Mouse (Mus musculus): ENCODE results near the gene Efcab7. TPM values are rescaled to one million over a fixed set of nuclear protein-coding genes. Genes with fewer than 3 reads are reported as not detected.

Gene Efcab7
- polyA plus RNA-seq, 1 experiment = 12.1 TPM

GRCm38 (mm10) chr4:99936278-99936677 lies 107.3 kb downstream of the Efcab7 start:
- TF ChIP-seq CTCF (IDR thresholded peaks at IDR 0.05; ENCODE audit: low read depth, low read length) (no peak), EP300 (IDR thresholded peaks at IDR 0.05; ENCODE audit: insufficient read depth, low read depth, low read length) (no peak), POLR2A (IDR thresholded peaks at IDR 0.05; ENCODE audit: insufficient read depth, low read length) (no peak)
- Histone ChIP-seq H3K4me3 (ENCODE audit: low read depth, low read length) (no peak overlapping the region), H3K36me3 (ENCODE audit: control insufficient read depth, insufficient read depth, low read length, poor library complexity, severe bottlenecking) (no peaks in the 10 kb centered on the region), H3K9ac (ENCODE audit: low read depth, poor library complexity, severe bottlenecking) (no peak overlapping the region), H3K27ac (ENCODE audit: insufficient read depth, low read length) (no peak overlapping the region), H3K27me3 (ENCODE audit: control insufficient read depth, insufficient read depth, low read length, poor library complexity, severe bottlenecking) (no peaks in the 10 kb centered on the region), H3K4me1 (ENCODE audit: control insufficient read depth, insufficient read depth, low read length) (peaks cover under 1% of the 10 kb centered on the region), H3K9me3 (replicated peaks; ENCODE audit: control insufficient read depth, insufficient read depth, low read length, poor library complexity, severe bottlenecking) (no peaks in the 10 kb centered on the region)

DNA sequence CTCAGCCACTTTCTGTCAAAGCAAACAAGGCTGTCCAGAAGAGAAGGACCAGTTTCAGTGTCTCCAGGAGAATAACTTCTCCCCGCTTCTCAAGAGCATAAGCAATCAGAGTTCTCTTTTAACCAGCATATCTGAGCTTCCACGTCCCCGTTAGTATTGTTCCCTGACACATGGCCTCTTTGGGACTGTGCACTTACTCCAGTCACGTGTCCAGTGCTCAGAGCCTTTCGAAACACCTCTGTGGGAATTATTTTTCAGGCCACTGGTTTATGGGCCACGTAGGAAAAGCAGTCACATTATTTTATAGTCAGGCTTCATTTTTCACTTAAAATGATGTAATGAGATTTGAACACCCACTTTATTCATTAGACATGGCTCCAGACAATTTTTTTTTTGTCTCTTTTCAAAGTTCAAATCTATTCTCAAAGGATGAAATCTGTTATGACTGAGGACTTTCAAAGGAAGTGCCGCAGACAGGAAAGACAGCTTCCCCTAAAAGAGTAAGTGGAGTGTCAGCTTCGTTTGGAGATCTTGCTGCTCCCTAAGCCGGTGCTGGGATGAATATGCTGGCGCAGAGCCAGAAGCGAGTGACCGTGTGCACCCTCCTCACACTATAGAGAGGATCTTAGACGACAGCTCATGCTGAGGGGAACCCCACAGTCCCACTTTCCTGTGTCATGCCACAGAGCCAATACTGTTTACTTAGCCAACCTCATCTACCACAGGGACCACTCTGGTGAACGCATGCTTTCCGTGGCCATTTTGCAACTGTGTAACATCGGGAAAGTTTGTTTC lies 110.9 kb downstream of the Efcab7 start:
- Histone ChIP-seq H3K36me3 (ENCODE audit: control insufficient read depth, insufficient read depth, low read length, poor library complexity, severe bottlenecking) (no peaks in the 10 kb centered on the region), H3K4me1 (ENCODE audit: control insufficient read depth, insufficient read depth, low read length) (no peaks in the 10 kb centered on the region), H3K27me3 (ENCODE audit: control insufficient read depth, insufficient read depth, low read length, poor library complexity, severe bottlenecking) (no peaks in the 10 kb centered on the region), H3K27ac (ENCODE audit: insufficient read depth, low read length) (no peak overlapping the region), H3K9me3 (replicated peaks; ENCODE audit: control insufficient read depth, insufficient read depth, low read length, poor library complexity, severe bottlenecking) (no peaks in the 10 kb centered on the region), H3K4me3 (ENCODE audit: low read depth, low read length) (no peak overlapping the region), H3K9ac (ENCODE audit: low read depth, poor library complexity, severe bottlenecking) (no peak overlapping the region)
- TF ChIP-seq CTCF (IDR thresholded peaks at IDR 0.05; ENCODE audit: low read depth, low read length) (no peak), POLR2A (IDR thresholded peaks at IDR 0.05; ENCODE audit: insufficient read depth, low read length) (no peak), EP300 (IDR thresholded peaks at IDR 0.05; ENCODE audit: insufficient read depth, low read depth, low read length) (no peak)

DNA sequence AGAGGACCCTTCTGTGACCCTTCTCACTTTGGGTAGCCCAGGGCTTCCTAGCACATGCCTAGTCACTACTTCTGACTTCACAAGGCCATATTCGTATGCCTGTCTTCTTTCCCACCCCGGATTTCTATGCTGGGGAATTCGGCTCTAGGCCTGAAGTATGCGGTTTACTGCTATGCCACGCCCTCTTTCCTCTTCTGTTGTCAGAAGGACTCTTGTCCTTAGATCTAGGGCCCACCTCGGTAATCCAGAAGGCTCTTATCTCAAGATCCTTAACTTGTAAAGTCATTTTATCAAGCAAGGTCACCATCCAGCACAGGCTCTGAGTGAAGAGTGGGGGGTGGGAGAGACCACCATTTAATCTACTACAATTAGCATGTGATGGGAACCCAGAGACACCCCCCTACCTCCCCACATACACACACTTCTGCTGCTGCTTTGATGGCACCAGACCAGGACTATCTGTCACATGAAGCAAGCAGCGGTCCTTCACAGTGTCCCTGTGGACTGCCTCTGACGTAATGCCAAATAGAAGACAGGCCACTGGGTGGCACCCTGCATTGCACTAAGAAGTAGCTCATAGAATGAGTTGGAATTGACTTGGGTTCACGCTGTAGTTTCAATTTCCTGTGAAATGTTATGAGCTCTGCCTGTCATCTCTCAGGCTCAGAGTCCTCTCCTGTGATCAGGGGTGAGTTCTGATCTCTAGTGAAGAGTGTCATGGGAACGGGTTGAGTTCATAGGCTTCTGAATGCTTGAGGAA lies 112.8 kb downstream of the Efcab7 start:
- no peaks in the 10 kb centered on the region for H3K27me3 ChIP-seq (ENCODE audit: control insufficient read depth, insufficient read depth, low read length, poor library complexity, severe bottlenecking)
- no peaks in the 10 kb centered on the region for H3K36me3 ChIP-seq (ENCODE audit: control insufficient read depth, insufficient read depth, low read length, poor library complexity, severe bottlenecking)
- H3K9me3 ChIP-seq (replicated peaks; ENCODE audit: control insufficient read depth, insufficient read depth, low read length, poor library complexity, severe bottlenecking) = no peaks in the 10 kb centered on the region
- no peaks in the 10 kb centered on the region for H3K4me1 ChIP-seq (ENCODE audit: control insufficient read depth, insufficient read depth, low read length)
- no peak overlapping the region for H3K27ac ChIP-seq (ENCODE audit: insufficient read depth, low read length)
- no peak overlapping the region for H3K4me3 ChIP-seq (ENCODE audit: low read depth, low read length)
- H3K9ac ChIP-seq (ENCODE audit: low read depth, poor library complexity, severe bottlenecking) = no peak overlapping the region
- TF ChIP-seq CTCF (IDR thresholded peaks at IDR 0.05; ENCODE audit: low read depth, low read length) (peak; percentile 14), POLR2A (IDR thresholded peaks at IDR 0.05; ENCODE audit: insufficient read depth, low read length) (no peak)

DNA sequence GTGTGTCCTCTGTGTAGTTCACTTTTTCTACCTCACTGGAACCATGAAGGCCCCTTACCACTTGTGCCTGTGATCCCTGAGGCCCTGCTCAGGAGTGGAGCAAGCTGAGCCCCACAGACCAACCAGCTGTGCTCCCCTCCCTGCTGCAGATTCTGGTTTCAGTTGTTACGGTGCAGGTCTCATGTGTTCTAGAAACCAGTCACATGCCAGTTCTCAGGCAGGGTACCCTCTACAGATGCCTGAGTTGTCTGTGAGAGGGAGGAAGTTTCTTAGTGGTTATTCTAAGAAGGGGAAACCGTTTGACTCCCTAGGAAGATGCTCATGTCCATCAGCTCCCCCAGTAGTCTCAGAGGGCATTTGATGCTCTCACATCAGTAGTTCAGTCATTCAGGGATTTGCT lies 115.6 kb downstream of the Efcab7 start:
- no peak overlapping the region for H3K27ac ChIP-seq (ENCODE audit: insufficient read depth, low read length)
- no peak overlapping the region for H3K4me3 ChIP-seq (ENCODE audit: low read depth, low read length)
- H3K9me3 ChIP-seq (replicated peaks; ENCODE audit: control insufficient read depth, insufficient read depth, low read length, poor library complexity, severe bottlenecking) = no peaks in the 10 kb centered on the region
- no peaks in the 10 kb centered on the region for H3K4me1 ChIP-seq (ENCODE audit: control insufficient read depth, insufficient read depth, low read length)
- no peaks in the 10 kb centered on the region for H3K27me3 ChIP-seq (ENCODE audit: control insufficient read depth, insufficient read depth, low read length, poor library complexity, severe bottlenecking)
- H3K36me3 ChIP-seq (ENCODE audit: control insufficient read depth, insufficient read depth, low read length, poor library complexity, severe bottlenecking) = no peaks in the 10 kb centered on the region
- no peak overlapping the region for H3K9ac ChIP-seq (ENCODE audit: low read depth, poor library complexity, severe bottlenecking)
- TF ChIP-seq CTCF (IDR thresholded peaks at IDR 0.05; ENCODE audit: low read depth, low read length) (no peak), EP300 (IDR thresholded peaks at IDR 0.05; ENCODE audit: insufficient read depth, low read depth, low read length) (no peak), POLR2A (IDR thresholded peaks at IDR 0.05; ENCODE audit: insufficient read depth, low read length) (no peak)

DNA sequence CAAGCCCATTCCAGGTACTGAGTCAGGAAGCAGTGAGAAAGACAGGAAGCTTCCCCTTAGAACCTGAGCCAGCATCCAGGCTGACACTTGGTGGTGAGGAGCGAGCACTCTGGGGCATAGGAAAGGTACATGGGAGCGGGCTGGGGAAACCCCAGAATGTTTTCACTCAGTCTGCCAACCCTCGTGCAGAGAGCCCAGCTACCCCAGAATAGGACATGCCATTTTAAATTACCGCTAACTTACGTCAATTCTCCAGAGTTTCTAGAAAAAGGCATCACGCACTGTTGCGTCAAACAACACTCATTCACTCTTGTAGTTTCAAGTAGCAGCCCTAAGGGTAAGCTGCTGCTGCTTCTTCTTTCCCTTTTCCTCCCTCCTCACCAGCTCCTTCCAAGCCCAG lies 116.0 kb downstream of the Efcab7 start:
- Histone ChIP-seq H3K27ac (ENCODE audit: insufficient read depth, low read length) (no peak overlapping the region), H3K27me3 (ENCODE audit: control insufficient read depth, insufficient read depth, low read length, poor library complexity, severe bottlenecking) (no peaks in the 10 kb centered on the region), H3K4me3 (ENCODE audit: low read depth, low read length) (no peak overlapping the region), H3K9me3 (replicated peaks; ENCODE audit: control insufficient read depth, insufficient read depth, low read length, poor library complexity, severe bottlenecking) (no peaks in the 10 kb centered on the region), H3K9ac (ENCODE audit: low read depth, poor library complexity, severe bottlenecking) (no peak overlapping the region), H3K4me1 (ENCODE audit: control insufficient read depth, insufficient read depth, low read length) (no peaks in the 10 kb centered on the region), H3K36me3 (ENCODE audit: control insufficient read depth, insufficient read depth, low read length, poor library complexity, severe bottlenecking) (no peaks in the 10 kb centered on the region)
- TF ChIP-seq EP300 (IDR thresholded peaks at IDR 0.05; ENCODE audit: insufficient read depth, low read depth, low read length) (no peak), CTCF (IDR thresholded peaks at IDR 0.05; ENCODE audit: low read depth, low read length) (no peak), POLR2A (IDR thresholded peaks at IDR 0.05; ENCODE audit: insufficient read depth, low read length) (no peak)

DNA sequence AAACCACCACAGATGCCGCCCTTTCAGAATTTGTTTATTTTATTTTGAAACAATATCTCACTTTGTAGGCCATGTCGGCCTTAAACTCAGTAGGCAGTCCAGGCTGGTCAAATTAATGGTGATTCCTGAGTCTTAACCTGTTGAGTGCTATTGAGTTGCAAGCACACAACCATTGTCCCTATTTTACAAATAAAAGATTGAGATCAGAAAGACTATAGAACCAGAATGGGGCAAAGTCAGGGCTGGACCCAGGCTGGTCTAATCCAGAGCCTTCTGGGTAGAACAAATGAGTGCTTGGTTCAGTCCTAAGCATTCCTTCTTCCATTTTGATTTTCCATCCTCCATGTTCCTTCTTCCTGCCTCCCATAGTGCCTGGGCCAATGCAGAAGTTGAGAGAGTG lies 117.5 kb downstream of the Efcab7 start:
- no peak for TF ChIP-seq POLR2A (IDR thresholded peaks at IDR 0.05; ENCODE audit: insufficient read depth, low read length)
- TF ChIP-seq EP300 (IDR thresholded peaks at IDR 0.05; ENCODE audit: insufficient read depth, low read depth, low read length) = no peak
- no peak for TF ChIP-seq CTCF (IDR thresholded peaks at IDR 0.05; ENCODE audit: low read depth, low read length)
- Histone ChIP-seq H3K9ac (ENCODE audit: low read depth, poor library complexity, severe bottlenecking) (no peak overlapping the region), H3K36me3 (ENCODE audit: control insufficient read depth, insufficient read depth, low read length, poor library complexity, severe bottlenecking) (no peaks in the 10 kb centered on the region), H3K4me1 (ENCODE audit: control insufficient read depth, insufficient read depth, low read length) (no peaks in the 10 kb centered on the region), H3K27me3 (ENCODE audit: control insufficient read depth, insufficient read depth, low read length, poor library complexity, severe bottlenecking) (no peaks in the 10 kb centered on the region), H3K27ac (ENCODE audit: insufficient read depth, low read length) (no peak overlapping the region), H3K4me3 (ENCODE audit: low read depth, low read length) (no peak overlapping the region), H3K9me3 (replicated peaks; ENCODE audit: control insufficient read depth, insufficient read depth, low read length, poor library complexity, severe bottlenecking) (no peaks in the 10 kb centered on the region)

Measured in ES-Bruce4 (cell line).